Mouse (Mus musculus) neural tube, embryonic 13.5 days (tissue): ENCODE measurements around the gene Vmn1r163. TPM values are rescaled to one million over a fixed set of nuclear protein-coding genes. Genes with fewer than 3 reads are reported as not detected.
"Not testable (repeated sequence)": the region's sequence is repeated elsewhere in the genome, so short reads cannot be mapped to it uniquely, and the experiment has no call there.

ENCODE experiments used
- ATAC-seq: fragments of 200-750 bp; cut with Nextera tagmentation; 2 replicates; pipeline ENCODE4 v1.8.0; 2017; ENCODE audit warnings: low read depth, mild to moderate bottlenecking, moderate TSS enrichment, moderate library complexity
- H3K27ac ChIP-seq: fragments of 300-500 bp; sonication (generic); replicated peaks from 2 replicates; pipeline ENCODE4 v1.5.1; 2015; ENCODE audit warnings: moderate library complexity, mild to moderate bottlenecking, inconsistent platforms
- H3K27me3 ChIP-seq: fragments of 300-500 bp; sonication (generic); 2 replicates; pipeline ENCODE4 v1.6.1; 2015; ENCODE audit warnings: mild to moderate bottlenecking, inconsistent platforms
- H3K36me3 ChIP-seq: fragments of 300-500 bp; sonication (generic); 2 replicates; pipeline ENCODE4 v1.6.1; 2015; ENCODE audit warnings: mild to moderate bottlenecking, inconsistent platforms
- H3K4me1 ChIP-seq: fragments of 300-500 bp; sonication (generic); replicated peaks from 2 replicates; pipeline ENCODE4 v1.6.1; 2015; ENCODE audit warnings: inconsistent platforms
- H3K4me2 ChIP-seq: fragments of 300-500 bp; sonication (generic); 2 replicates; pipeline ENCODE4 v1.6.1; 2015; ENCODE audit warnings: inconsistent platforms, mild to moderate bottlenecking, moderate library complexity
- H3K4me3 ChIP-seq: fragments of 300-500 bp; sonication (generic); 2 replicates; pipeline ENCODE4 v1.5.1; 2015; ENCODE audit warnings: mild to moderate bottlenecking, inconsistent platforms
- H3K9ac ChIP-seq: fragments of 300-500 bp; sonication (generic); 2 replicates; pipeline ENCODE4 v1.6.1; 2015; ENCODE audit warnings: moderate library complexity, mild to moderate bottlenecking, inconsistent platforms
- H3K9me3 ChIP-seq: fragments of 300-500 bp; sonication (generic); 2 replicates; pipeline ENCODE4 v1.6.1; 2016; ENCODE audit warnings: inconsistent platforms
- WGBS: fragments of 180-500 bp; shearing (Covaris S2); methylation state at CpG from one replicate; pipeline ENCODE4 v1.1.7; 2015; 5-methylcytosine and 5-hydroxymethylcytosine counted together
- polyA plus RNA-seq: library from polyadenylated mRNA; unstranded; fragments of >200 nt; fragmentation: Nextera tagmentation; extraction: Ambion mirVana; gene quantifications from 2 replicates; pipeline ENCODE4 v1.2.1, GENCODE M21; 2015

The Vmn1r163 gene
- not detected in 2 replicates for polyA plus RNA-seq

DNA sequence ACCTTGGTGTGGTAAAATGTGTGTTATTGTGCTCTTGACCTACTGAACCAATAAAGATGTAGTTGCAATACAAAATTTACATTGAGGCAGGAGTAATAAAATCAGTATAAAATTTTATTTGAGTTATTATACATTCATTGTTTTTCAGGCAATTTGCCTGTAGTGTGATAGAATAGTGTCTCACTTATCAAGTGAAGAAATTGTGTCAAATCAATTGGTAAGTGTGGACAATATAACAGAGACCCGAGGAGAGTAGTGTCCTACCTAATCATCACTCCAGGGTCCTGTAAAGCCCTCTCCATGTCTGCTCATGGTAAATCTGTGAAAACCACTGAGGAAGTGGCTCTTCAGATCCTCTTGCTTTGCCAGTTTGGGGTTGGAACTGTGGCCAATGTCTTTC lies at the start of gene Vmn1r163:
TSS of gene Vmn1r163 (plus strand) at position 301 of the 400 bp plus-strand sequence.
- not testable (repeated sequence) for H3K27ac ChIP-seq, H3K36me3 ChIP-seq, H3K4me1 ChIP-seq, H3K27me3 ChIP-seq, ATAC-seq, H3K4me3 ChIP-seq, H3K9me3 ChIP-seq, H3K9ac ChIP-seq, H3K4me2 ChIP-seq
- no CpG with 5 or more reads among the region's 1 CpGs for WGBS

- not testable (repeated sequence) for H3K4me2 ChIP-seq, H3K27ac ChIP-seq, H3K4me3 ChIP-seq, H3K4me1 ChIP-seq, ATAC-seq, H3K9me3 ChIP-seq, H3K27me3 ChIP-seq, H3K36me3 ChIP-seq, H3K9ac ChIP-seq
- no CpG with 5 or more reads among the region's 3 CpGs for WGBS
Observed at GRCm38 (mm10) chr7:23019823-23020222, 35.5 kb upstream of the Vmn1r163 start, which contains the start of gene Gm4216. Gene Gm4216, minus strand, starts transcription at chr7:23019923.

GRCm38 (mm10) chr7:23067356-23067755 lies 12.0 kb downstream of the Vmn1r163 start, which contains the start of gene Gm8720:
Gene Gm8720, minus strand, starts transcription at chr7:23067456.
- H3K36me3 ChIP-seq, H3K4me1 ChIP-seq, ATAC-seq, H3K4me3 ChIP-seq, H3K9me3 ChIP-seq, H3K27me3 ChIP-seq, H3K9ac ChIP-seq, H3K27ac ChIP-seq, H3K4me2 ChIP-seq: not testable (repeated sequence)
- WGBS, result no CpG with 5 or more reads among the region's 1 CpGs

Other genes starting within 250 kb of the Vmn1r163 start
- not detected in 2 replicates for gene Vmn1r159, start 211.9 kb upstream of the Vmn1r163 start, polyA plus RNA-seq
- gene Vmn1r160, start 184.3 kb upstream of the Vmn1r163 start, polyA plus RNA-seq, result not detected in 2 replicates
- gene Gm4214, start 70.9 kb upstream of the Vmn1r163 start, polyA plus RNA-seq, result not detected in 2 replicates
- gene Gm4216, start 35.6 kb upstream of the Vmn1r163 start, polyA plus RNA-seq, result not detected in 2 replicates
- gene Gm8720, start 11.9 kb downstream of the Vmn1r163 start, polyA plus RNA-seq, result not detected in 2 replicates
- gene Gm10662, start 88.9 kb downstream of the Vmn1r163 start, polyA plus RNA-seq, result not detected in 2 replicates
- gene Vmn1r165, start 161.8 kb downstream of the Vmn1r163 start, polyA plus RNA-seq, result not detected in 2 replicates
- gene Vmn1r166, start 196.1 kb downstream of the Vmn1r163 start, polyA plus RNA-seq, result not detected in 2 replicates
- not detected in 2 replicates for gene Gm6902, start 223.4 kb downstream of the Vmn1r163 start, polyA plus RNA-seq
- not detected in 2 replicates for gene Nlrp4e, start 245.7 kb downstream of the Vmn1r163 start, polyA plus RNA-seq